Mouse (Mus musculus): ENCODE results near the gene Dag1.

The Dag1 gene

GRCm38 (mm10) chr9:108188511-108188910, 75.2 kb downstream of the Dag1 start:
- DNase-seq (ENCODE audit: low read depth, low spot score), result no peak

- no peak for DNase-seq (ENCODE audit: low read depth, low spot score)
Observed at GRCm38 (mm10) chr9:108187616-108188015, 76.1 kb downstream of the Dag1 start.

- no peak for DNase-seq (ENCODE audit: low read depth, low spot score)
Observed at GRCm38 (mm10) chr9:108185786-108186185, 78.0 kb downstream of the Dag1 start.

DNA sequence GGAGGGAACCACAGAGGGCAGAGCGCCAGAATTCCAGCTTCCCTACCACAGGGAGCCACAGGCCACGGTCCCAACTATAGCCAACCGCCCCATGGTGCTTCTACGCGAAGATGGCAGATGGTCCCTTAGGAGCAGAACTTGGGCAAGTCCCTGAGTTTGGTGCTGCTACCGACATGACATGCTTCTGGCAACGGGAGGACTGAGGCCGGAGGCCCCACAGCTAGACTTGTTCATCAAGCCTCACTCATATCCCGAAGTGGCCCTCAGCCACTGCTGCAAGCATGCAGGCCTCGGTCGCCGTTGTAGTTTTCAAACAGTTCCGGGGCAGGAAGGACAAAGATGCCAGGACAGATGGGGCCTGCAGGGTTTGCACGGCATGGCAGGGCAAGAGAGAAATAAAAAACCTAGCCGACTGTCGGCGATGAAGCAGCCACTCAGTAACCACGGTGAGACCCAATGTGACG, 80.2 kb downstream of the Dag1 start:
- no peak for DNase-seq (ENCODE audit: low read depth, low spot score)

GRCm38 (mm10) chr9:108182806-108183506, 80.8 kb downstream of the Dag1 start:
- DNase-seq (ENCODE audit: low read depth, low spot score), result peak; percentile 89

GRCm38 (mm10) chr9:108178391-108178790, 85.4 kb downstream of the Dag1 start:
- DNase-seq (ENCODE audit: low read depth, low spot score), result no peak

DNA sequence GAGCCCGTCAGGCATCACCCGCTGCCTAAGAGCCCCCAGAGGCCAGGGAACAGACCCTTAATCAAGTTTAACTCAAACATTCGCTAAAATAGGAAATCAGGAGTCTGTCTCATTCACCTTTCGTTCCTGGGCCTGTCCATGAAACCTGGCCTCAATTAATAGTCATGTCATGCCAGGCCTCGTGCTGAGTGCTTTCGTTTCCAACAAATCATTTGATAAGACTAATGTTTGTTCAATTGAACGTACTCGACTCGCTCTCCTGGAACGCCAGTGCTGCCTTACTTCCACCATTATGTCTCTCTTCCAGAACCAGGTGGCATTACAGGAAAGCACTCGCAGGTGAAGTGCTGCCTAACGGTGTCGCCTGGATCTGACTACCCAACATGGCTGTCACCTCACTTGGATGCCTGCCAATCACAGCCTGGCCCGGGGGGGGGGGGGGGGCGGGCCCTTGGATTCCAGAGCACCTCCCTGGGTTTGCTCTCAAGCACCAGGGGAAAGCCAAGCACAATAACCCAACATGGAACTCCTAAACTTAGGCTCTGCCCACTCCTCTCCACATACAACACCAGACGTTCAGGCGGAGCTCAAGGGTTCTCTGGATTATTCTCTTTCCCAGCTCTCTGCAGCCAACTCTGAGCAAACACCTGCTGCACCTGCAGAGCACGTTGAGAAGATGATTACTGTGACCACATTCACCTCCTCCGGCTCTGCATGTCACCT, 88.5 kb downstream of the Dag1 start:
- peak; percentile 30 for DNase-seq (ENCODE audit: low read depth, low spot score)

- no peak for DNase-seq (ENCODE audit: low read depth, low spot score)
Observed at GRCm38 (mm10) chr9:108172777-108173350, 90.9 kb downstream of the Dag1 start.

- DNase-seq (ENCODE audit: low read depth, low spot score), result no peak
Observed at GRCm38 (mm10) chr9:108169751-108170150, 94.0 kb downstream of the Dag1 start.

- peak; percentile 88 for DNase-seq (ENCODE audit: low read depth, low spot score)
Observed at GRCm38 (mm10) chr9:108165143-108165542, 98.6 kb downstream of the Dag1 start.

- no peak for DNase-seq (ENCODE audit: low read depth, low spot score)
Observed at GRCm38 (mm10) chr9:108163646-108164284, 100.0 kb downstream of the Dag1 start.

- peak; percentile 48 for DNase-seq (ENCODE audit: low read depth, low spot score)
Observed at GRCm38 (mm10) chr9:108157891-108158290, 105.9 kb downstream of the Dag1 start.

GRCm38 (mm10) chr9:108157451-108157850, 106.3 kb downstream of the Dag1 start:
- no peak for DNase-seq (ENCODE audit: low read depth, low spot score)

DNA sequence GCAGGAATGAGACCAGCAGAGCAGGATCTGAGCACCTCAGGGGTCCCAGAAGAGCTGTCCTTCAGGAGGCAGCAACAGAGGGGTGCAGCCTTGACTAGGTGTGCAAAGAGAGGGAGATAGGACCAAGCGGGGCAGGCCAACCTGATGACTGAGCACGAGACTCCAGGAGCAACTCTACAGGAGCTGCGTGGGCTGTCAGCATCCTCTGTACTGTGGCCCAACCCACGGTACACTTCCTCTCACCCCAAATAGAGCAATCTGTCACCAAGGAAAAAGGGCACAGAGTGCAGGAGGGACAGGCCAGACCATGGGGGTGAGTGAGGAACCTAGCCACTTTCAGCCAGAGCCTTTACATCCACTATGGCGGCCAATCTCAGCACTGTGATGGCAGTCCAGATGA, 107.0 kb downstream of the Dag1 start:
- DNase-seq (ENCODE audit: low read depth, low spot score), result no peak

GRCm38 (mm10) chr9:108154814-108155213, 108.9 kb downstream of the Dag1 start:
- no peak for DNase-seq (ENCODE audit: low read depth, low spot score)
